In the genomic region with DNA sequence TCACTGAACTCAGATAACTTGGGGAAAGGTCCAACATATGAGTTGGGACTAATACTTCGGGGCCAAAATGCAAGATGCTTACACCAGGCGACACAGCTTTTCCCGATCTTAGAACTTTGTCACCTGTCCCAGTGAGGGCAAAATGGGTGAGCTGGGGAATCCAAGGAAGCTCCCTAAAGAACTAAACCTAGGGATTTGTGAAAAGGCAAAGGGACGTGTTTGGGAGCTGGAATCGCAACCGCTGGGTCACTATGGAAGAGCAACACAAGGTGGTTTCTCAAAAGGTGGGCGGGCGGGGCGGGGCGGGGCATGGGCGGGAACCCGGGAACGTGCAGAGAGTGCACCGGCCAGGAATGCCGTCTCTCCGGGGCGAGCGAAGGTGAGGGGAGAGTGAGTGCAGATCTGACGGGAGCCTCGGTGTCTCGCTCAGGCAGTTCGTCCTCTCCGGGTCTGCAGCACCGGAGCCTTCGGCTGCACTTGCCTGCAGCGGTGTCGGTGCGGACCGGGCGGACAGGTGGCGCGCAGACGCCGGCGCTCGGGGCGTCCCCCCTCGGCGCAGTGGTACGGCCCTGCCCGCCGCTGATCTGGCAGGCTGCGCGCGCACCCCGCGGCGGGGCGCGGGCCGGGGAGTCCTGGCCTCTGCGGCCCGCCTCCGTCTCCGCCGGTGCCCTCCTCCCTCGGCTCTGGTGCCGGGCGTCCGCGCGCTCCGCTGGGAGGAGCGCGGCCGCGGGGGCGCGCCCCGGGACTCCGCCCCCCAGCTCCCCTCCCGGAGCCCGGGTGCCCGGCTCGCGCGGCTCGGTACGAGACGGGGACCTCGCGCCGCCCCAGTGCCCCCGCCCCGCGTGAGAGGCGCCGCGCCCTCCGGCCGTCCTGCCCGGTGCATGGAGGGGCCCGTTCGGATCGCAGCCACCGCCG, we compare ENCODE assay signal across 8 mouse cellular contexts. TPM values are rescaled to one million over a fixed set of nuclear protein-coding genes. Genes with fewer than 3 reads are reported as not detected.
DNase-seq lines count a peak whose midpoint lies in the region; ATAC-seq and TF ChIP-seq lines count a peak whose summit lies in the region.

A gene (plus strand): TSS at position 324 of the 915 bp plus-strand sequence.

- H3K27me3 ChIP-seq in hindbrain, embryonic 16.5 days (replicated peaks; ENCODE audit: control insufficient read depth, insufficient read depth, low read length), result peaks cover 12% of the 10 kb centered on the region

- H3K36me3 ChIP-seq in hindbrain, embryonic 16.5 days (ENCODE audit: control insufficient read depth, insufficient read depth, low read length), result no peaks in the 10 kb centered on the region

- peak within 1 kb of the TSS; percentile 80 for H3K4me2 ChIP-seq in hindbrain, embryonic 16.5 days (ENCODE audit: low read length)

- H3K9ac ChIP-seq in hindbrain, embryonic 16.5 days (ENCODE audit: low read depth, low read length), result peak within 1 kb of the TSS; percentile 87

- peak; percentile 75 for ATAC-seq in activated CD4-positive, CD25-positive, alpha-beta regulatory T cell, adult 4 months
- ATAC-seq in hindbrain, embryonic 16.5 days, result peak; percentile 95

- intact Hi-C loops in gastrocnemius, adult 2 months (cut with DNase I), result loop anchor here (5.0 kb wide), 1 partner anchor 101 kb away; no protein-coding TSS in a partner anchor

- H3K27ac ChIP-seq in gastrocnemius, adult 2 months, result peak within 1 kb of the TSS; percentile 98
- H3K27ac ChIP-seq in hindbrain, embryonic 16.5 days (ENCODE audit: low read depth, low read length), result peak within 1 kb of the TSS; percentile 88

- WGBS in hindbrain, embryonic 16.5 days, result under 1% methylated on average over 62 of the region's 97 CpGs

- H3K4me3 ChIP-seq in gastrocnemius, adult 2 months, result peak within 1 kb of the TSS; percentile 98
- H3K4me3 ChIP-seq in hindbrain, embryonic 16.5 days (ENCODE audit: low read length), result peak within 1 kb of the TSS; percentile 71

- no peak for TF ChIP-seq CTCF in gastrocnemius, adult 2 months (IDR thresholded peaks at IDR 0.05)

- peaks cover 25% of the 10 kb centered on the region for H3K4me1 ChIP-seq in hindbrain, embryonic 16.5 days (ENCODE audit: control insufficient read depth, insufficient read depth, low read depth, low read length)

- no peaks in the 10 kb centered on the region for H3K9me3 ChIP-seq in hindbrain, embryonic 16.5 days (ENCODE audit: control insufficient read depth, low read length)

- peak; percentile 50 to 70 for DNase-seq in cerebellum, postnatal 4 days (ENCODE audit: low spot score in 2 of 2)
- peak; percentile 97 for DNase-seq in gastrocnemius, adult 2 months
- DNase-seq in left cerebral cortex, adult 18-20 months (ENCODE audit: low spot score in 2 of 2), result peak; percentile 66 to 84
- DNase-seq in lung, postnatal 4 days, result peak; percentile 92 to 96
- peak; percentile 86 for DNase-seq in right cerebral cortex, adult 18-20 months
- DNase-seq in urinary bladder, postnatal 10 days (ENCODE audit: low spot score), result peak; percentile 65

RNA-seq across cellular contexts. Expression of the gene that starts here (rescaled TPM):
- 1 to 10 TPM; 2.4 to 4.4 TPM for polyA plus RNA-seq in activated CD4-positive, CD25-positive, alpha-beta regulatory T cell, adult 4 months (2017; shearing (Covaris generic))
- 10 to 100 TPM; 12.4 to 12.9 TPM for total RNA-seq in gastrocnemius, adult 2 months (2021)
- 2.9 and 3.7 TPM in 2 replicates for polyA plus RNA-seq in hindbrain, embryonic 16.5 days (2015; fragmentation: Nextera tagmentation; extraction: Ambion mirVana)
- total RNA-seq in left cerebral cortex, adult 18-20 months (2021), result 1 to 10 TPM; 7.8 to 9.4 TPM

Comparison
In these comparisons a context has a peak if more than half of its experiments do, and no peak if none do; other contexts are left out.
1. Peak in every context shown above with its lines: DNase-seq, ATAC-seq, H3K4me3 ChIP-seq and H3K27ac ChIP-seq.